Mouse (Mus musculus): ENCODE data around the gene Cdk17. TPM values are rescaled to one million over a fixed set of nuclear protein-coding genes. Genes with fewer than 3 reads are reported as not detected.
A peak's percentile ranks its signal among the peaks of the same experiment; 100 is the strongest.

Gene Cdk17
- polyA plus RNA-seq, 1 experiment: 18.0 TPM

DNA sequence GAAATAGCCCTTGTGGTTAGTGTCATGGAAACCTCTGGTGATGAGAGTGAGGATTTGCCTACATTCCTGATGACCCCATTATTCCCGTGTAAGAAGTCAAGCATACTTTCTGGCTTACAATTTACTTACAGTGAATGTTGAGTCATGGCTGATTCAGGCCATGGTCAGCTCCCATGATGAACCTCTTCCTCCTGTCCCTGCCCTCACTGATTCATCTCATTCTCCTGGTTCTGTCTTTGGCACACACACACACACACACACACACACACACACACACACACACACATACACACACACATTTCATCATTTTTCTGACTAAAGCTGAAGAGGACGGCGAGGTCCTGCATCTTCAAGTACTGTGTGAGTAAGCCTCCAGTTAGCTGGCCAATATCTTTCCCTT, 21.9 kb upstream of the Cdk17 start:
- WGBS: 79% methylated on average over 3 of the region's 3 CpGs
- no peak overlapping the region for H3K4me3 ChIP-seq (replicated peaks; ENCODE audit: extremely low read depth, low read depth, low read length)
- no peak for TF ChIP-seq POLR2A (IDR thresholded peaks at IDR 0.05; ENCODE audit: borderline replicate concordance, extremely low read depth, low read depth, low read length)
- H3K4me1 ChIP-seq (ENCODE audit: control insufficient read depth, insufficient read depth, low read length): no peaks in the 10 kb centered on the region
- no peak for DNase-seq

DNA sequence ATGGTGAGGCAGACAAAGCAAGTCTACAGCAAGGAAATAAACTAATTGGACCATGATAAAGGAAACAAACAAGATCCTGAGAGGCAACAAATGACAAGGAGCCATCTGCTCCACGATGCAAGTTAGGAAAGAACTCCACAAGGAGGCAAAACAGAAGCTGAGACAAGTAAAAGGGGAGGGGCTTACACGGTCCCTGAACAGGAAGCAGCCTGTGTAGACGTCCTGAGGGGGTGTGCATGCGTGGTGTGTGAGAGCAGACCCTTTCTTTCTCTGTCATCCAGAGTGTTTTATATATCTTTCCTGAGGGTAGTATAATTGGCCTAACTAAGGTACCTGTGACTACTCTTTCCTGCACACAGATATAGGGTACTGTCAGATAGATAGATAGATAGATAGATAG, 19.9 kb upstream of the Cdk17 start:
- Histone ChIP-seq H3K4me1 (ENCODE audit: control insufficient read depth, insufficient read depth, low read length) (peaks cover 2% of the 10 kb centered on the region; the same call in 1 of the 2 replicates), H3K4me3 (replicated peaks; ENCODE audit: extremely low read depth, low read depth, low read length) (no peak overlapping the region)
- no peak for DNase-seq
- TF ChIP-seq POLR2A (IDR thresholded peaks at IDR 0.05; ENCODE audit: borderline replicate concordance, extremely low read depth, low read depth, low read length): no peak
- no peak for TF ChIP-seq CTCF (IDR thresholded peaks at IDR 0.05; ENCODE audit: insufficient read depth, low read length)
- WGBS: 40% methylated on average over 4 of the region's 4 CpGs

DNA sequence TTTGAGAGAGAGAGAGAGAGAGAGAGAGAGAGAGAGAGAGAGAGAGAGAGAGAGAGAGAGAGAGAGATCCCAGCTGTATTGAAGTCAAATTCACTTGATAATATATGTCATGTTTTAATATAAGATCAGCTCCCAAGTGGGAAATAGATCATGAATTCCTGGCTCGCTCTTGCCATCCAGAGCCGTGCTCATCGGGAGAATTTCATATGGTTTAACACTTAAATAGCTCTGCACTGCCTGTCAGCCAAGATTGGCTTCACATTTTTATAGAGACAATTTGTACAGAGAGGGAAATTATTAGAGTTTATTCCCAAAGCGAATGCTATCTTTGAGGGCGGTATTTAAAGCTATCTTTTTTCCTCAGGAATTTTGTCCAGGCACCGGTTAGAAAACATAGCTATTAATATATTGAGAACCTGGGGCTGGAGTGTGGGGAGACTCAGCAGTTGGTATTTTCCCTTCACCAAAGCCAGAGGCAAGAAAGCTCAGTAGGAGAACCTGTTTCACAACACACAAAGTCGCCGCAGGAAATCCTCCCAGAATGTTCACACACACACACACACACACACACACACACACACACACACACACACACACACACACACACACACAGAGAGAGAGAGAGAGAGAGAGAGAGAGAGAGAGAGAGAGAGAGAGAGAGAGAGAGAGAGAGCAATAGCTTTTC, 17.9 kb upstream of the Cdk17 start:
- 28% methylated on average over 8 of the region's 8 CpGs for WGBS
- Histone ChIP-seq H3K4me3 (replicated peaks; ENCODE audit: extremely low read depth, low read depth, low read length) (no peak overlapping the region), H3K4me1 (ENCODE audit: control insufficient read depth, insufficient read depth, low read length) (peaks cover 2% of the 10 kb centered on the region; the same call in 1 of the 2 replicates)
- TF ChIP-seq POLR2A (IDR thresholded peaks at IDR 0.05; ENCODE audit: borderline replicate concordance, extremely low read depth, low read depth, low read length) (no peak), CTCF (IDR thresholded peaks at IDR 0.05; ENCODE audit: insufficient read depth, low read length) (no peak)
- DNase-seq: no peak

- H3K4me1 ChIP-seq (ENCODE audit: control insufficient read depth, insufficient read depth, low read length): peaks cover 2% of the 10 kb centered on the region; the same call in 1 of the 2 replicates
- DNase-seq: no peak
- WGBS: 13% methylated on average over 18 of the region's 18 CpGs
- no peak overlapping the region for H3K4me3 ChIP-seq (replicated peaks; ENCODE audit: extremely low read depth, low read depth, low read length)
- TF ChIP-seq POLR2A (IDR thresholded peaks at IDR 0.05; ENCODE audit: borderline replicate concordance, extremely low read depth, low read depth, low read length) (no peak), CTCF (IDR thresholded peaks at IDR 0.05; ENCODE audit: insufficient read depth, low read length) (no peak)
These were observed 17.2 kb upstream of the Cdk17 start for GRCm38 (mm10) chr10:93143285-93143985.

DNA sequence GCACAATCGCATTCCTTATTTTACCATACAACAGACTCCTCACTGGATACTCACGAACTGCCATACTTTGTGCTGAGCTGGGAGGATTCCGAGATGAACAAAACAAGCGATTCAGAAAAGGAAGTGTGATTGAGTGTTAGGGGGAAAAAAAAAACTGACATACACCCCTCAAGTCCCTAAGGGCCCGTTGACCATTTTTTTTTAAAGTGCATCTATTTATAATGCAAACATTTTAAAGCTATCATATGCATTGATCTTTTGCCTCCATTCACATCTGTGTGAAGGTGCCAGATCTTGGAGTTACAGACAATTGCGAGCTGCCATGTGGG, 16.7 kb upstream of the Cdk17 start:
- no peak for TF ChIP-seq CTCF (IDR thresholded peaks at IDR 0.05; ENCODE audit: insufficient read depth, low read length)
- TF ChIP-seq POLR2A (IDR thresholded peaks at IDR 0.05; ENCODE audit: borderline replicate concordance, extremely low read depth, low read depth, low read length): no peak
- WGBS: 59% methylated on average over 6 of the region's 6 CpGs
- no peak for DNase-seq
- Histone ChIP-seq H3K4me3 (replicated peaks; ENCODE audit: extremely low read depth, low read depth, low read length) (no peak overlapping the region), H3K4me1 (ENCODE audit: control insufficient read depth, insufficient read depth, low read length) (peaks cover 2% of the 10 kb centered on the region; the same call in 1 of the 2 replicates)

GRCm38 (mm10) chr10:93144579-93144978, 16.1 kb upstream of the Cdk17 start:
- TF ChIP-seq POLR2A (IDR thresholded peaks at IDR 0.05; ENCODE audit: borderline replicate concordance, extremely low read depth, low read depth, low read length) (no peak), CTCF (IDR thresholded peaks at IDR 0.05; ENCODE audit: insufficient read depth, low read length) (no peak)
- no peak for DNase-seq
- 49% methylated on average over 1 of the region's 1 CpGs for WGBS
- Histone ChIP-seq H3K4me1 (ENCODE audit: control insufficient read depth, insufficient read depth, low read length) (peaks cover 2% of the 10 kb centered on the region; the same call in 1 of the 2 replicates), H3K4me3 (replicated peaks; ENCODE audit: extremely low read depth, low read depth, low read length) (no peak overlapping the region)

DNA sequence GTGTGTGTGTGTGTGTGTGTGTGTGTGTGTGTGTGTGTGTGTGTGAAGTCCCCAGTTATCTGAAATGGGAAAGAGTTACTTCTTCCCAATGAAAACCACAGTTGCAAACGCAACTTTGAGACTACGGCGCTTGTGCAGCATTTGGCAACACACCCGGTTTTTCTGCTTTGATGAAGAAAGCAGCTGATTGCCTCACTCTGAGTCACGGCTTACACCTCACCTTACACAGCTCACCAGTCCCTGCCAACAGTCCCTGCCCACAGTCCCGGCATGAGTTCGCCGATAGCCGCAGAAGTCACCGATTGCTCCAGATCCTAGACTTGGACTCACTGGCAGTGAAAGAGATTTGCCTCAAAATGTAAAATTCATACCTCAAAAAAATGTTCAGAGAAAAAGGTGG, 15.6 kb upstream of the Cdk17 start:
- DNase-seq: peak; percentile 51
- no peak overlapping the region for H3K4me3 ChIP-seq (replicated peaks; ENCODE audit: extremely low read depth, low read depth, low read length)
- 46% methylated on average over 10 of the region's 10 CpGs for WGBS
- H3K4me1 ChIP-seq (ENCODE audit: control insufficient read depth, insufficient read depth, low read length): peaks cover 2% of the 10 kb centered on the region; the same call in 1 of the 2 replicates
- TF ChIP-seq CTCF (IDR thresholded peaks at IDR 0.05; ENCODE audit: insufficient read depth, low read length): no peak
- no peak for TF ChIP-seq POLR2A (IDR thresholded peaks at IDR 0.05; ENCODE audit: borderline replicate concordance, extremely low read depth, low read depth, low read length)

DNA sequence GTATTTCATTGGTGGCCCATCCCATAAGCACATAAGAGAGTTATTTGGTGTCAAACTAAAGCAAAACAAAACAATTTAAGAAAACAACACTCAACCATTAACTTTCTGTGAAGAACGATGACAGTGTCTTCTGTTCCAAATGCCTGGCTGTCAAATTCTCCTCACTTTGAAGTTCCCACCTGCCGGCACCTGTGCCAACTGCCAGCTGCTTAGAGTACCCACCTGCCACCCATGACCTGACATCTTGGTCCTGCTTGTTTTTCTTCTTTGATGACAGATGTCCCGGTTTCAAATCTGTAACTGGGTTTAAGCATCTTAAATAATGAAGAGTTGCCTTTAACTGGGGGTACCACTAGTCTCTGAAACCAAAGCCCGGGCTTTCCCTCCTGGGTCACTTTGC, 14.1 kb upstream of the Cdk17 start:
- peaks cover 2% of the 10 kb centered on the region; the same call in 1 of the 2 replicates for H3K4me1 ChIP-seq (ENCODE audit: control insufficient read depth, insufficient read depth, low read length)
- no peak overlapping the region for H3K4me3 ChIP-seq (replicated peaks; ENCODE audit: extremely low read depth, low read depth, low read length)
- TF ChIP-seq POLR2A (IDR thresholded peaks at IDR 0.05; ENCODE audit: borderline replicate concordance, extremely low read depth, low read depth, low read length): no peak
- TF ChIP-seq CTCF (IDR thresholded peaks at IDR 0.05; ENCODE audit: insufficient read depth, low read length): no peak
- DNase-seq: no peak
- 86% methylated on average over 4 of the region's 4 CpGs for WGBS

GRCm38 (mm10) chr10:93147691-93148090, 13.0 kb upstream of the Cdk17 start:
- no peak overlapping the region for H3K4me3 ChIP-seq (replicated peaks; ENCODE audit: extremely low read depth, low read depth, low read length)
- no peak for TF ChIP-seq CTCF (IDR thresholded peaks at IDR 0.05; ENCODE audit: insufficient read depth, low read length)
- 72% methylated on average over 6 of the region's 6 CpGs for WGBS
- peaks cover 2% of the 10 kb centered on the region; the same call in 1 of the 2 replicates for H3K4me1 ChIP-seq (ENCODE audit: control insufficient read depth, insufficient read depth, low read length)
- no peak for DNase-seq

DNA sequence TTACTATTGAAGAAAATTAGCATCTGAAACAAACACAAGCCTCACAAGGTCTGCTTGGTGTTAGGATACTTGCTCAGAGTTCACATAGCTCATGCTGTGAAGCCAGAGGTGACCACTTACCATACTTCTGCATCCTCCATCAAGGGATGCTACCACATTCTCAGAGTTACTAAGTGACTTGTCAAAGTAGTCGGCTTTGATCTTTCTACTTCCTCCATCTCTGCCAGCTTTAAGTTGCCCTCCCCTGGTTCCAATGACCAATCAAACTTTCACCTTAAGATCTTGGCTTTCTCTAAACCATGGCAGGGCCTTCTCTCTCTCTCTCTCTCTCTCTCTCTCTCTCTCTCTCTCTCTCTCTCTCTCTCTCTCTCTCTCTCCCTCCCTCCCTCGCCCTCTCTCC, 11.1 kb upstream of the Cdk17 start:
- peaks cover 2% of the 10 kb centered on the region; the same call in 1 of the 2 replicates for H3K4me1 ChIP-seq (ENCODE audit: control insufficient read depth, insufficient read depth, low read length)
- TF ChIP-seq CTCF (IDR thresholded peaks at IDR 0.05; ENCODE audit: insufficient read depth, low read length) (no peak), POLR2A (IDR thresholded peaks at IDR 0.05; ENCODE audit: borderline replicate concordance, extremely low read depth, low read depth, low read length) (no peak)
- DNase-seq: no peak
- H3K4me3 ChIP-seq (replicated peaks; ENCODE audit: extremely low read depth, low read depth, low read length): no peak overlapping the region
- WGBS: 36% methylated on average over 1 of the region's 2 CpGs

Measured in lung, adult 2 months (tissue).